Mouse (Mus musculus): ENCODE measurements at regions not wholly inside any gene's neighbourhood (a gene's known extent, or its start where the extent isn't known, plus 50 kb on each side); places are given as distances from the start of the nearest gene placed in this dataset.

DNA sequence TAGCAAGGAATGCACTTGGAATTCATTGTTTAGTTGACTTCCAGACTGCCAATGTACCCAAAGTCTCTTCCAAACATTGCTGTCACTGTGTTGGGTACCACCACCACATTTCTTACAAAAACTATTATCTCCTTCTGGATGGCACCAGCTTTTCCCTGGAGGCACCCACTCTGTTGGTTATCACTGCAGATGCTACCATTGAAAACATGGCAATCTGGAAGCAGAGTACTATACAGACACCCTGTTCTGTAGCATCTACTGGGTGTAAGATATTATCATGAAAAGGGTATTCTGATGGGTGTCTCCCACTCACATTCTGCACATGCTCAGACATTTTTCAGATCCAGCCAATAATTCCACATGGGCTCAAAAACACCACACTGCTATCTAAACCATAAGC is 380.4 kb downstream of the Plk2 start:
- no peak for TF ChIP-seq ZC3H11A (IDR thresholded peaks at IDR 0.05; ENCODE audit: borderline replicate concordance, low read depth, low read length)
- no peak for TF ChIP-seq ZNF384 (IDR thresholded peaks at IDR 0.05; ENCODE audit: low read depth, low read length)
- TF ChIP-seq MAFK (IDR thresholded peaks at IDR 0.05; ENCODE audit: insufficient read depth, low read depth, low read length) = no peak
- no peak for TF ChIP-seq CHD2 (IDR thresholded peaks at IDR 0.05; ENCODE audit: low read depth, low read length)

Measured in ES-E14 (cell line).